Mouse (Mus musculus) lung, postnatal 0 days (tissue): ENCODE measurements around the gene Clic1.

Experiments
- CTCF ChIP-seq: IDR thresholded peaks from 2 replicates; pipeline ENCODE4 v1.5.1; 2016; ENCODE audit warnings: antibody characterized with exemption, mild to moderate bottlenecking
- EP300 ChIP-seq: IDR thresholded peaks from 2 replicates; pipeline ENCODE4 v1.6.1; 2016; ENCODE audit warnings: antibody characterized with exemption, mild to moderate bottlenecking, control low read depth

GRCm38 (mm10) chr17:35058911-35059892 lies 9.4 kb downstream of the Clic1 start, which contains the start of gene Ddah2:
- TF ChIP-seq CTCF (peak; percentile 79), EP300 (no peak)
